Mouse (Mus musculus) cerebellum, postnatal 36 days (tissue): Measurements from ENCODE around the gene Smo.

ENCODE experiments used
- DNase-seq, 2 experiments: peaks; one replicate each; pipeline ENCODE4 v3.0.0; 2021 to 2022; ENCODE audit warnings: mixed read lengths in 2 of 2

The Smo gene

DNA sequence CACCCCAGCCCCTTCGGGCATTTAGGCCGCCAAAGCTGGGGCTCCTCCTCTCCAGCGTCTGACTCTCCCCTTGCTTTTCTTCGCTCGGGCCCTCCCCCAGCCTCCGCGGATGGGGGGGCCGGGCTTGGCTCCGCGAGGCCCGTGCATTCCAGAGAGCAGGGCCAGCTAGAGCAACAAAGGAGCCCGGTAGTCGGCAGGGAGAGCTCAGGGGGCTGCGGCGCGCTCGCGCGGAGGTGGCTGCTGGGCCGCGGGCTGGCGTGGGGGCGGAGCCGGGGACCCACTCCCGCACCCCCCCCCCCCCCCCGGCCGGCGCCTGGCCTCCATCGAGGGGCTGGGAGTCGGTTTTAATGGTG, at the start of gene Smo:
TSS of gene Smo (plus strand) at position 168 of the 353 bp plus-strand sequence.
- peak in 1 of 2 experiments; percentile 25 for DNase-seq

DNA sequence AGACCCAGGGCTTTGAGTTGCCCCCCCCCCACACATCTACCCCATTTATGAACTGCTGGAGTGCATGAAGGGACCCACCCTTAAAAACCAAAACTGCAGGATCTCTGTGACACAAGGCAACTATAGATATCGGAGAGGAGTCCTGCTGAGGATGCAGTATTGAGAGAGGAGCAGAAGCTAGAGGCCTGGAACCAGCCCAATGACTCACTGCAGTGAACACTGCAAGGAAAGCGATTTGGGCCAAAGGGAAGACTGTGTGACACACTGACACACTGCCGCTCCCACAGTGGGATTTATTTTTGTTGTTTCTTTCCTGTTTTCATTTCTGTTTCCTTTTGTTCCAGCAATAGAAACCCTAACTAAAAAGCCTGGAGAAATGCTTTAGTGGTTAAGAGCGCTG, 49.4 kb upstream of the Smo start:
- DNase-seq: no peak

DNA sequence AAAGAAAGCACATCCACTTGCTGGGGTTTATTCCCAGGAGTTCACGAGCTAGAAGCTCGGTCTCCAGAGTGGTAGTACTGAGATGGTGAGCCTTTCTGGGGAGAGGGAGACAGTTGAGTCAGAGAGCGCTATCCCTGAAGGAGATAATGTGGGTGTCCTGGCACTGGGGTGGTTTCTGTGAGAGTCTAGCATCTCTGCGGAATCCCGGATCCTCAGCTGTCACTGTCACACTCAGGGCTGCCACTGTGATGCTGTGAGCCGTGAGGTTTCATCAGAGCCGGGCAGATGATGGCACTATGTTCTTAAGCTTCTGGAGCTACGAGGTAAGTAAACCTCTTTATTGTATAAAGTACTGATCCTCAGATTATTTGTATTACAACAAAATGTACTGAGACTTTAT, 45.8 kb upstream of the Smo start:
- DNase-seq: no peak

DNA sequence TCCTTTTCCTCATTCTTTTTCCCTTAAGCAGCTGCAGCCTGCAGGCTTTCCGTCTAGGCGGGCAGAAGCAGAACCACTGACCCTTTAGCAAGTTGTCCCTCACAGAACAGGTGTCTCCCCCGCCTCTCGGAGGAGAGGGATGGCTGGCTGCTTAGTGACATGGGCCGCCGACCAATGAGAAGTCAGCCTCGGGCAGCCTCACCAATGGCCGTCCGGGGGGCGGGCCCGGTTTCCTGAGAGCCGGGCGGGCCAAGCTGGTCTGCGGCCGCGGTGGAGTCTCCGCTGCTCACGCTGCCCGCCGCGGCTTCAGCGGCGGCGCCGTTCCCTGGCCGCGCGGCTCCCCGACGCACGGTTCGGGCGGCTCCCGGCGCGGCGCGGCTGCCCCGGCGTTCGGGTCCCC, 41.4 kb upstream of the Smo start, which contains the start of gene Tspan33:
TSS of gene Tspan33 (plus strand) at position 270 of the 400 bp plus-strand sequence.
- peak; percentile 94 to 96 for DNase-seq

DNA sequence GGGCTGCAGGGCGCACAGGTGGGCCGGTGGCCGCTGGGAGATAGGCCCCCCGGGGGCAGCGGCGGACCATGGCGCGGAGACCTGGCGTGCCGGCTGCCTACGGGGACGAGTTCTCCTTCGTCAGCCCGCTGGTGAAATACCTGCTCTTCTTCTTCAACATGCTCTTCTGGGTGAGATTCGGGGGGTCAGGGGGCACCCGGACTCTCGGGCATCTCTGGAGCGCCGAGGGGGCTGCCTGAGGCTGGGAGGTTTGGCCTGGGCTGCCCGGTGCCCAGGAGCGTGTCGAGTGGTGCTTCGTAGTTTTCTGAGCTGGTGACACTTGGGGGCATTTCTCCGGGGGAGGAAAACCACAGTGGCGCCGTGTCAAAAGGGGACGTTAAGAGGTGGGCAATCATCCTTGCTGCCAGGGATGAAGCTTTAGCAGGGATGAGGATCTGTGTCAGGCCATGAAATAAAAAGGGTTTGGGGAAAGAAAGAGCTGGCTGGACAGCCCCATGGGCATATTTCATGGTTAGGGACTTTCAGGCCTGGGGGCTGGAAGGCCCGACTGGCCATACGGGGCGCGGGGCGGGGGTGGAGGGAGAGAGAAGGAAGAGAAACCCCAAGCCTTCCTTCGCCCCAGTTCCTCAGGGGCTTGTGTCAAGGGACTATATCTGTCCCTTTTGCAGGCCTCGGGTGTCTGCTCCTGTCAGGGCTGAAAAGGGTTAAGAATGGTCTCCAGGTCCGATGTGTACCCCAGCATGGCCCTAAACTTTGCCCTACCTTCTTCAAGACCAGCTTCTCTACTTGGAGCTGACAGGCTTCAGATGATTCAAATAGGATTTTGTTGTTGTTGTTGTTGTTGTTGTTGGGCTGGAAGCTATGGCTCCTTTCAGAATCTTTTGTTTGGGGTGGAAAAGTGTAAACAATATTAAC, 40.7 kb upstream of the Smo start:
- DNase-seq: no peak

DNA sequence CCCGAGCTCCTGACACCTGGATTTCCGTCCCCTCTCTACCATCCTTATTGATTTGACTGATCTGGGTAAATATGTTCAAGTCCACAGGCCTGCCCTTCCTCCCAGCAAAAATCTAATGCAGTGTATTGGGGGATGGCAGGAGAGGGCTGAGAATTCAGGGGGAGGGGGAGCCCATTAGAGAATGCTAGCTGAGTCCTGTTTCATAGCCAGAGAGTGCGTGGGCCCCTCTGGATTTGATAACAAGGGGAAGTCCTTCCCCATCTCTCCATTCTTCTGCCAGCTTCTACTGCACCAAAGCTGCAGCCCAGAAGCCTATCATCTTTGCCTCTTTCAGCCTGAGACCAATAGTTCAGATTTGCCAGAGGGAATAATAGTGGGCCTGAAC, 40.0 kb upstream of the Smo start:
- DNase-seq: no peak

DNA sequence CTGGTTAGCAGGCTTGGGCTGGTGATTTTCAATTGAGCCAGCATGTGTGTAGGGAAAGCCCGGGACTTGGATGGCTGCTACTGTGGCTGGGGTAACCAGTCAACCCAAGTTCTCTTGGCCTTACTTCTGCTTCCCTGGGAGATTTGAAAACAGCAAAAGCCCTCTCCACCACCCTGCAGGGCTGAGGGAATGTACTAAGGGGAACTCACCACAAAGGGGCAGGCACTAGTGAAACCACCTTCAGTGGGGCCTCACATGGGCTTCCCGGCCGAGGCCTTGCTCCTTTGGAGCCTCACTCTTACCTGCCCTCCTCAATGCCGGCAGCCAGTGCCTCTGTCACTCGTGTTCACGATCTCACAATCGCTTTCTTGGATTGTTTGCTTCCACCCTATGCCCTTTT, 39.3 kb upstream of the Smo start:
- no peak for DNase-seq

DNA sequence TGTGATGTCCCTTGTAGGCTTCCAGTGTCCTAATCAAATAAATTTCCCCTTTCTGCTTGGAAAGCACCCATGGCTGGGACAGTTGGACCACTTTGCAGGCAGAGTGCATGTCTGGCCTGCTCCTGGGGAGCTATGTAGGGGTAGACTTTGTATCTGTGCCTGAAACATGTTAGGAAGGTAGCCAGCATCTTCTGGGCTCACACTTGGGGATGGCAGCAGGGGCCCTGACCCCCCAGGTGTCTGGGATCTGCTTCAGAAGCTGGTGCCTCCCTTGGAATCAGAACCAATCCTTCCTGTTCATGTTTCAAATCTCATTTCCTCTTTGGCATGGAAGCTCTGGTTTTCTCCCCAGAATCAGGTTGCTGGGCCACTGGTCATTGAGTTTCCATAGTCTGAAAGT, 38.2 kb upstream of the Smo start:
- DNase-seq: no peak

DNA sequence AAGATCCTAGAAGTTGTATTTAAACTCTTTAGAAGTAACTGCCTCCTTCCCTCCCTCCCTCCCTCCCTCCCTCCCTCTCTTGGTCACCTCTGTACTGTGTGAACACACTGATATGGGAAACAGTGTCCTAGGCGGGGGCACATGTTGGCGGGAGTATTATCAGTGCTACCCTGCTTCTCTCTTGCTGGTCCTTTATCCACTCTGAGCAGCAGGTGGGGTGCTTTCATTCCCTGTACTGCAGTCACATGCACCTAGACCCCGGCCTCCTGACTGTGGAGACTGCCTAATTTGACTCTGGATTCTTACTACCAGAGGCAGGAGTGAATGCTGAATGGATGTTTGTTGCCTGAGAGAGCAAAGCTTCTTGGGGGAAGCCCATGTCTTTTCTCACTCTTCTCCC, 37.8 kb upstream of the Smo start:
- DNase-seq: no peak

DNA sequence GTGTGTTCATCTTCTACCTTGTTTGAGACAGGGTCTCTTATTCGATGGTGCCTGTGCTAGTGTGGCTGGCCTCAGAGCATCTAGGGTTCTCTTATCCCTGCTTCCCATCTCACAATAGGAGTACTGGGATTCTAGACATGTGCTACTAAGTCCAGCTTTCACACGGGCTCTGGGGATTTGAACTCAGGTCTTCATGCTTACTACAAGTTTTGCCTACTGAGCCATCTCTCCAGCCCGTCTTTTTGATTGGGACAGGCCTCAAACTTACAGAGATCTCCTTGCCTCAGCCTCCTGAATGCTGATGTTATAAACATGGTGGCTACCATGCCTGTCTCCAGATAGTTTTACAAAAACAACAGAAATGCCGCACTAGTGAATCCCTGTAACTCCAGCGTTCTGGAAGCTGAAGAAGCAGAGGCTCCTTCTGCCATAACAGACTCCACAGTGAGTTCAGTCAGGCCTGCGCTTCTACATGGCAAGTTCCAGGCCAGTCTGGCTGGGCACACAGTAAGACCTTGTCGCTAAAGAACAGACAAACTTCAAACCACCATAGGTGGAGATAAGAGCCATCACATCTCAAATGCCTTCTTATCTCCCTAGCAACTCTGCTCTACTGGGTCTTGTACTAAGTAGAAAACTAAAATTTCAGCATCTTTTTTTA, 36.1 kb upstream of the Smo start:
- no peak for DNase-seq

DNA sequence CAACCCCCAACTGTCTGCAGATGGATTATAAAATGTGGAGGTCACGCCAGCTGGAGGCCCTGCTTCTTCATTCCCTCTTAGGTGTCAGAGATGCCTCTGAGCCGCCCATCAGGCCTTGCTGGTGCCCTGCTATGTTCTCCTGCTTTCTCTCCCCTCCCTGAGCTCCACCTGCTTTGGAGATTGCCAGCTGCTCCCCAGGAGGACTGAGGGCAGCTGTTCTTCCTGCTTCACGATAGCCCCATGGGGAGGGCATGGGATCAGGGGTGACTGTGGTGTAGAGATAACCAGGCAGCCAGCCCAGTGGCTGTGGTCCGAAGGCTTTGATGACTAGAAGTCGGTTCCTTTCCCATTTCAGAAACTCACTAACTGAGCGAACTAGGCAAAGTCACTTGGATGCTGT, 34.3 kb upstream of the Smo start:
- DNase-seq: no peak

DNA sequence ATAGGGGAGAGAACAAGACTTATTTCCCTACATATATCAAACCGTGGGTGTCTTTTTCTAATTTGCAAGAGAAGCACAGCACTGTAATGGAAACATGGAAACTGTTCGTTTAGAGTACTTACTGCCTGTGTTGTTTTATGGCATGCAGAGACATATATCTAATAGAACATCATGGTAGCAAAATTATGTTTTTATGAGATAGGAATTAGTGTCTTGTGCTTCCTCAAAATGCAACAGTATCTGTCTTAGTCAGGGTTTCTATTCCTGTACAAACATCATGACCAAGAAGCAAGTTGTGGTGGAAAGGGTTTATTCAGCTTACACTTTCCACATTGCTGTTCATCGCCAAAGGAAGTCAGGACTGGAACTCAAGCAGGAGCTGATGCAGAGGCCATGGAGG, 33.2 kb upstream of the Smo start:
- no peak for DNase-seq

DNA sequence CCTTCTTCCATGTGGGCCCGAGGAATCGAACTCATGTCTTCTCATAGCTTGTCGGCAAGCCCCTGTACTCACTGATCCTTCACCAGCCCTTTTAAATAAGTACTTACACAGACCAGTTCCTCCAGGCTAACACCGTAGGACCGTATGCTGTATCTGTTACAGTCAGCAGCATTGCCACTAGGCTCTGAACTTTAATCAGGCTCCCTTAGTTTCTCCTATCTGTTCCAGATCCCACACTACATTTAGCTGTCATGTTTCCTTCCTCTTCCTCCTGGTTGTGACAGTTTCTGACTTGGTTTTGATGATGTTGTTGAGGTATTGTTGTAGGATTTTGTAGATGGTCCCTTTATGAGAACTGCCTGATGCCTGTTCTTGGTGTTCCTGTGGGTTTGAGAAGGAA, 31.2 kb upstream of the Smo start:
- DNase-seq: no peak

DNA sequence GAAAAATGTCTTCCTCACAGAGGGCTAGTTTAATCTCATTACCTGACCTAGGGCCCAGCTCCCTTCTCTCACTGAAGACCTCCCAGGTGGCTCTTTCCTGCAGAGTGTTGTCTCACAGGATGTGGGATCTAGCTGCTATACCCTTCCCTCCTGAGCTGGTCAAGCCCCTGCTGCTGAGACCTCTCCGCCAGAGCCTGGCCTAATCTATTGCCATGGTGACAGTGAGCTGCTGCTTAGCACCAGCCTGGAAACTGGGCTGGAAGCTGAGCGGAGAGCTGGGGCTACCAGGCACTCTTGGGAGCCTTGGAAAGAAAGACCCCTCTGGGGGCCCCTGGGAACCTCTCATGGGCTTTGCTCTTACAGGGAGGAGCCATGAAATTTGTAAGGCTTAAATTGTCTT, 27.4 kb upstream of the Smo start:
- DNase-seq: no peak

DNA sequence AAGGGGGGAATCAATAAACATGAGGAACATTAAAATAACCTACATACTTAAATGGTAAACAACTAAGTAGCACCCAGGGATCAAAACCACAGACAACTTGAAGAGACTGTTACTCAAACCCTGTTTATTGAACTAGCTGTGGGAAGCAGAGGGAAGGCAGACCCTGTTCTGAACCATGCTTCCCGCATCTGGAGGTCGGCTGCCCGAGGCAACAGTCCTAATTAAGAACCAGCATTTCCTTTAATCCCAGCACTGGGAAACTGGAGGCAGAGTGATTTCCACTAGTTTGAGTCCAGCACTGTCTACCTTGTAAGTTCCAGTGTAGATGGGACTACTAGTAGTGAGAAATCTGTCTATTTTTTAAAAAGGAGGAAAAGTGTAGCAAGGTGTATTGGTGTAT, 24.0 kb upstream of the Smo start:
- DNase-seq: no peak

DNA sequence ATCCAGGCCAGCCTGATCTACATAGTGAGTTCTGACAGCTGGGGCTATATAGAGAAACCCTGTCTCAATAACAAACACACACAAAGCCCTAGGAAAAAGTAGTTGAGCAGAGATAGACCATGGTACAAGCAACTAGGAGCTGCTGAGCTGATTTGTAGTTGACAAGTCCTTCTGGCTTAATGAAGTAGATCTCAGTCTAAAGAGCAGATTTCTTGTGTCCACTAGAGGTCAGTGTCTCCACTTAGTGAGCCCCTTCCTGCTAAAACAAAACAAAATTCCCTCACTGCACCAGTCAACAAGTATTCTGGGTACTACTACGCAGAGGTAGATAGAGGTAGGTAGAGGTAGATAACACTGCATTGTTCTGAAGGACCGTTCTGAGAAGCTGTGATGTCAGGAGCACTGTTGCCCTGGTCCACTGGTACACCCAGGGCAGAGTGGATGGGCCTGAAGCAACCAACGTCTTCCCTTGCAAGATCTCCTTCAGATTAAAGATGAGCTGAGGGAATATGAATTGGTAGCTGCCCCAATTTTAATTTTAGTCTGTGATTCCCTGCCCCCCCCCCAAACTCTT, 23.2 kb upstream of the Smo start:
- peak in 1 of 2 experiments; percentile 42 for DNase-seq

DNA sequence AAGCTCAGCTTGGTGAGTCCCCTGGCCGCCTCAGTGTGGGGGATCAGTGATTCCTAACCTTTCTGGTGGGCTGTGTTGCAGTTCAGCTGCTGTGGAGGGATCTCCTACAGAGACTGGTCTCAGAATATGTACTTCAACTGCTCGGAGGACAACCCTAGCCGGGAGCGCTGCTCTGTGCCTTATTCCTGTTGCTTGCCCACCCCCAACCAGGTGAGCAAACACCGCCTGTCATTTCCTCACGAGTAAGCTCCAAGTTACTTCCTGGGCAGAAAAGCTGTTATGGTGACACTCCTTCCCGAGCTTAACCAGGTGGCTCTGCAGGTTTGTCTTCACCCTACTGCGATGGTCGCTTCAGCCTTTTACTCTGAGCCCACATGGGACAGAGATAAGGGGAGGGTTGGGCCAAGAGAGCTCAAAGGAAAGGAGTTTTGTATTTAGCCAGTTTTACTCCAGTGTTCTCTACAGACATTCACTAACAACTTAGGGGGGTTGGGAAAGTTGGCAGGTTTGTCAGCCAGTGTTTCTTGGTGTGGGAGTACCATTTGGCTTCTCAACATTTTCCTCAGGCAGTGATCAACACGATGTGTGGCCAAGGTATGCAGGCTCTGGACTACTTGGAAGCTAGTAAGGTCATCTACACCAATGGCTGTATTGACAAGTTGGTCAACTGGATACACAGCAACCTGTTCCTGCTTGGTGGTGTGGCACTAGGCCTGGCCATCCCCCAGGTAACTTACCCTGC, 18.5 kb upstream of the Smo start:
- DNase-seq: no peak

DNA sequence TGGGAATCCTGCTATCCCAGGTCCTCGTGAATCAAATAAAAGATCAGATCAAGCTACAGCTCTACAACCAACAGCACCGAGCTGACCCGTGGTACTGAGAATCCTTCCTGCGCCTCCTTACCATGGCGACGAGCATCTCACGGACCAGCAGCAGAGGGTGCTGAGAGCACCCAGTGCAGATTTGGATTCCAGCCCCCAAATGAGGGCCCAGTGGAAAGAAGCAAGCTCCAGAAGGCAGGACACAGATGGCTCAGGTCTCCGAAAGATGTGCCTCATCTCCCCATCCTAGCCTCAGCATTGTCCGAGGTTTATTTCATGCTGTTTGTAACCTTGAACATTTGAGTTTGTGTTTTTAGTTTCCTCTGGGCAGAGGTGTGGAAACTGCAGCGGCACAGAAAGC, 17.8 kb upstream of the Smo start:
- peak in 1 of 2 experiments; percentile 24 for DNase-seq

DNA sequence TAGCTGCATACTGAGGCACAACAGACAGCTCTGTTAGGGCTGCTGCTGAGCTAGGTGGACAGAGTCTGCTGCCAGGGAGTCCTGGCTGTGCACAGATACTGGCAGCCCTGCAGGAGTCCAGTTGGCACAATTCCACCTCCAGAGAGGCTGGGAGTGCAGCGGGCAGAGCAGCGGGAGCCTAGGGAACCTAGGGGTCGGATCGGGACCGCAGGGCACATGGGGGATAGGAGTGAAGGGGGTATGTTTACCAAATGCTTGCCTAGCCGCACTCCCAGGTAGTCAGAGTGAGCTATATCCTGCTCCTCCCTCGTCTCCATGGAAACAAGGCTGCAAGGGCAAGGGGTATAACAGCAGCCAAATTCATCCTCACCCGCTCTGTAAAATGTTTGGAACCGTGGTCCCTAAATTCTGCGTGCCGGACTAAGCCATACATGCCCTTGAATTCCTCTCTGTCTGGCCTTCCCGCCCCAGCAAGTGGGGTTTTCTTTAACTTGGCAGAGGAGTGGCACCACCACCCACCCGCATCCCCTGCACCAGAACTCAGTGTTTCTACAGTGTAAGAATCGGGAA, 17.3 kb upstream of the Smo start:
- peak; percentile 54 to 64 for DNase-seq

DNA sequence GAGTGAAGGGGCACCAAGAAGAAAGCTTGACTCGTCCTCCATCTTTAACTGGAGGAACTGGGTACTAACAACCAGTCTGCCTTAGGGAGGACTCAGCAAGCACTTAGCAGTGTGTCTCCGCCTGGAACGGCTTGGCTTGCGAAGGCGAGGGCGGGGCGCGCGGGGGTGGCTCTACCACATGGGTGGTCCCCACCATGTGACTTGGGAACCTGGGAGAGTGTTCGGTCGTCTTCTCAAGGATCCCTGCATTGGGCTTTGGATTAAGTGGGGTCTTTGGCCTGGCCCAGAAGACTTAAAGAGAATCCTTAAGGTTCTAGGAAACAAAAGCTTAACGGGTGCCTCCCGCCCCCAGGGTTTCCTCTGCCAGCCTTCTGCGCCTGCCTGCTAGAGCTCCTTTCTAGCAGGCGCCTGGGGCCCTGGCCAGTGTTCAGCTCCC, 16.4 kb upstream of the Smo start:
- DNase-seq: peak; percentile 71 to 80

DNA sequence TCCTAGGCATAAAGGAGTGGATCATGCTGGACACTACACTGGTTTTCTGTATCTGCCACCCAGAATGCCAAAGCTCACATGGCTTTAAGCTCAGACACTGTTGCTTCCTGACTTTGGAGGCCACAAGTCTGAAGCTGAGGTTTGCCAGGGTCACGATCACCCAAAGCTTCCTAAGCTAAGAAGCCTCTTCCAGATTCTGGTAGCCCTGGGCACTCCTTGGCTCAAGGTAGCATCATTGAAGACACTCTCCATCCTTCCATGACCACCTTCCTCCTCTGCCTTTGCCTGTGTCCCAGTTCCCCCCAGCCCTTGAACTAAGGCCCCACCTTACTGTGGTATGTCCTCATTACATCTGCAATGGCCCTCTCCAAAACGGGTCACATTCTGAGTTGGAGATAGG, 13.4 kb upstream of the Smo start:
- DNase-seq: no peak

DNA sequence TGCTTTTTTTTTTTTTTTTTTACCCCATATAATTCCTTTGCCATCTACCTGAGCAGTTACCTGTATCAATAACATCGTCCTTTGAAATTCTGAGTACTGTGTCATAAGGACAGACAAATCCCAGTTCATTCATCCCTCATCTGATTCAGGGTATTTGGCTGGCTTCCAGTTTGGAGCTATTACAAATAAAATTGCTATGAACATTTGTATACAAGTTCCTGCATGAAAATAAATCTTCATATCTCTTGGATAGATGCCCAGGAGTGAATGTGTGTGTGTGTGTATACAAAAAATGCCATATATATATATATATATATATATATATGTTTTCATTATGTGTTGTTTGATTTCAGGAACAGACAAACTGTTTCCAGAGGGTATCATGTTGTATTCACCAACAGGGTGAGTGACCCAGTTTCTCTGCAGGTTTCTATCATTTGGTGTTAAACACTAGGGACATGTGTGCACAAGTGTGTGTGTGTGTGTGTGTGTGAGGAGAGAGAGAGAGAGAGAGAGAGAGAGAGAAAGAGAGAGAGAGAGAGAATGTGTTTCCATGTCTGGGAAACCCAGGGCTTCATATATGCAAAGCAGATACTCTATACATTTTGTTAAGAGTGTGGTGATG, 8.6 kb upstream of the Smo start:
- DNase-seq: no peak
